Mouse (Mus musculus) CD4-positive, CD25-positive, alpha-beta regulatory T cell, adult 4 months (primary cell): ENCODE data around the gene Aes. TPM values are rescaled to one million over a fixed set of nuclear protein-coding genes. Genes with fewer than 3 reads are reported as not detected.

Experiments
- ATAC-seq: one replicate; pipeline ENCODE4 v1.8.0; 2017
- polyA plus RNA-seq, 2 experiments: library from polyadenylated mRNA; unstranded; fragments of 100-300 nt; shearing (Covaris generic); gene quantifications; one replicate each; pipeline ENCODE4 v1.2.1; 2017

The Aes gene
- polyA plus RNA-seq, 2 experiments from 2014 or later: 103 to 139 TPM

DNA sequence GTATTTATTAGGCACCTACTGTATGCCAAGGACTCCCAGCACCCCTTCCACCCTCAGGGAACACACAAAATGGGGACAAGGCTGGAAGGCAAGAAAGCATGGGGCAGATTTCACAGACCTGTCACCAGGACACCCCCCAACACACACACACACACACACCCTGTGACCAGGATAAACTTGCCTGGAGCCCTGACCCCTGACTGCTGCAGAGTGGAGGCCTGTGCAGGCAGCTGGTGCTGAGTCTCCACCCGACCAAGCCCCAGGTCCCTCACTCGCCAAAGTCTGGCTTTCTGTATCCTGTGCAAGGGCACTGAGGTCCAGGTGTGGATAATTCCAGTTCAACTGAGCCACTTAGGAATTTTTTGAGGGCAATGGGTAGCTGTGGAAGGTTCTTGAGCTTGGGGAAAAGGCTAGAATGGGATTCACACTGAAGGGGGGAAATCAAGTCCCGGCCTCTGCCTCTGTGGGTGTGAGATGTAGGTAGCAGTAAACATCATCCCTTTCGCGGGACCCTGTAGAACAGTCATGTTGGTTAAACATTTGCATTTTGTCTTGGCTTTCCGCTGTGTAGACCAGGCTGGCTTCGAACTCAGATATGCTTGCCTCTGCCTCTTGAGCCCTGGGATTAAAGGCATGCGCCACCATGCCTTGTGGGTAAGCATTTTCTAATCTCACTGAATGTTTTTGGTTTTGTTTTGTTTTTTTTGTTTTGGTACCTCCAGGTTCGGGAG lies 10.4 kb downstream of the Aes start:
- no peak for ATAC-seq

DNA sequence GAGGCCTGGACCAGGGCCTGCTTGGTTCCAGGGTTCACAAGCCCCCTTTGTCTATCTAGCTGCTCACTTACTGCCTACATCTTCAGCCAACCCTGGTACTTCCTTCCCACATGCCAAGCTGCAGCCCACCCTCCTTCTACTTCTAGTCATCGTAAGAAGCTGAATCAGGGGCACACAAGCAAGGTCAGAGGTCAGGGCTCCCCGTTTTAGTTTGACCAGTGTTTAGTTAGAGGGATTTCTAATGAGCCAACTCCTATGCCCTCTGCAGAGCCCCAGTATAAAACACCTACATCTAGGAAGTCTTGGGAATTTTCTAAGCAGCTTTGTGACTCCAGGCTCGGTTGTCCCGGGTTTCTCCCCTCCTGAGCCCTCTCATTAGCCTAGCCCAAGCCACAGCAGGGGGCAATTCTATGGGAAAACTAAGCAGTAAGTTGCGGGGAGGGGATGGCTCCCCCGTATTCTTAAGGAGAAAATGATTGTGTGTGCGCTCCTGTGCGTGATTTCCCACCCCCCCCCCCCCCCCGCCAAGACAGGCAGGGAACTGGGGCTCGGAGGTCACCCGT lies 11.0 kb downstream of the Aes start:
- no peak for ATAC-seq

DNA sequence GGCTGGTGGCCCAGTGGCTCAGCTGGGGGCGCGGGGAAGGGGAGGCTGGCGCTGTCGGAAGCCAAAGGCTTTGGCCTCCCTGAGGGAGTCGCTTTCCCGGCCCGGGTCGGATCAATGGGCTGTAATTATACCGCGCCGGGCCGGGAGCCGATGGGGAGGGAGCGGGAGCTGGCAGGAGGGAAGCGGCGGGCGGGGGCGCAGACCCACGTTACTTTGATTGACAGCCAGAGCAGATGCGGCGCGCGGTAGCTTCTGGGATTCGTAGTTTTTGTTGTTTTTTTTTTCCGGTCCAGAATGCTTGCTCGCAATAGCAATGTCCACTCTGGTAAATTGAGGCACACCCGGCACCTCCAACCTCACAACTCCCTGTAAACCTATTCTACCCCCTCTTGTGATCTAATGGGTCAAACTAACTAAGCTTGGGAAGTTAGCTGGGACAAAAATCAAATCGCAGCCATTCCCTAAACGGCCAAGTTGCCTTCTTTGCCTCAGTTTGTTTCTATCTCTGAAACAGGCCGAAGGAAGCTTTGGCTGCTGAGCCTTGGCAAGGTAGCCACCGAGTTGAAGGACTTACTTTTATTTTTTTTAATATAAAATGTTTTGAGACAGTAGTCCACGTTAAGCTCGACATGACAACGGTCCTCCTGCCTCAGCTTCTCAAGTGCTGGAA lies 11.7 kb downstream of the Aes start:
- peak; percentile 70 for ATAC-seq

DNA sequence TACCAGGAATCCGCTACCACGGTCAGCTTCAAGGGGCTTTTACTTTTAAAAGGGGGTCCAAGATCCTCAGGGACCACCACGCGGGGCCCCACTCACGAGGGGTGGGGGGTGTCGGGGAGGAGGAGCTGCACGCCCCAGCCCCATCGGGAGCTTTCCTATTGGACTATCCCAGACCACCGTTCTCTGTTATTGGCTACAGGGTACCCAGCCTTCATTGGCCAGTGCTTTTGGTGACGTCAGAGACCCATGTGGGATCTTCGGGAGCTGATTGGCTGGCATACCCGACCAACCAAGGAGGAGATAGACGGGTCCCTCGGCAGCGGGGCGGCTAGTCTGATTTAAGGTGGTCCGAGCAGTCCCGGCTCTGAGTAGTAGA lies 12.2 kb downstream of the Aes start:
- peak; percentile 86 for ATAC-seq

DNA sequence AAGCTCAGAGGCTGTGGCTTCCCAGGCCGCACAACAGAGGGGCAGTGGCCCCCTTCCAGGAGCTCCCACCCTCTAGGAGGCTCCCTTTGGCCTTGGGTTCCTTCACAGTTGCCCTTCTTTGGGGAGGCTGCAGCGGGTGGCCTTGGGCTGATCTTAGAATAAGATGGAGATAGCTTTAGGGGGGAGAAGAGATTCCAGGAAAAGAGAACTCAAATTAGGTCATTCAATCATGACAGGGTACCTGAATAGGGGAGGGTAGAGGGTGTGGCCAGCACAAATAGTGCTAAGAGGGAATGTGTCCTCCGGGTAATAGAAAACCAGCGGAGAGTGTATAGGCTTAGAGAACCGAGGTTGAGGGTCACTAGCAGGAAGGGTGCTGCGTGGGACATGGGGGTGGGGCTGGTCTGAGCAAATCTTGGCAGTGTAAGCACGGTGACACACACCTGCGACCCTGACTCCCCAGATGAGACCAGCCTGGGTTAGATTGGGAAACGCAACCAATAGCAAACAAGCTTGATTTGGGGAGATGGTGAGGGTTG lies 12.9 kb downstream of the Aes start:
- no peak for ATAC-seq

DNA sequence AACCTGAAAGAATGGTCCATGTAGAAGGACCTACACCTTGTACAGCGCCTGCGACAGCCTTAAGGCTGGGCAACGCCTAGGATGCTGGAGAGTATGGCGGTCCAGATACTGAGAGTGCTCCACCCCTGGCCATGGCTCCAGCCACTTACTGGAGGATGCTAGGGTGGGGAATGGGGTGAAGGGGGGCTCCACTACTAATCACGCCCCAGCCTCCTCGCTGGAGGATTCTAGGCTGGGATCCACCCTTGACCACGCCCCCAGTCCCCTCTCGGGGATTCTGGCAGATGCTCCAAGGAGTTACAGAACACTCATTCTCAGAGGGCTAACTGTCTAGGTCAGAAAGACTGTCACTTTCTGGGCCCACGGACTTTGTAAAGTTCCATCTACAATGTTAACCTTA lies 13.7 kb downstream of the Aes start:
- no peak for ATAC-seq

DNA sequence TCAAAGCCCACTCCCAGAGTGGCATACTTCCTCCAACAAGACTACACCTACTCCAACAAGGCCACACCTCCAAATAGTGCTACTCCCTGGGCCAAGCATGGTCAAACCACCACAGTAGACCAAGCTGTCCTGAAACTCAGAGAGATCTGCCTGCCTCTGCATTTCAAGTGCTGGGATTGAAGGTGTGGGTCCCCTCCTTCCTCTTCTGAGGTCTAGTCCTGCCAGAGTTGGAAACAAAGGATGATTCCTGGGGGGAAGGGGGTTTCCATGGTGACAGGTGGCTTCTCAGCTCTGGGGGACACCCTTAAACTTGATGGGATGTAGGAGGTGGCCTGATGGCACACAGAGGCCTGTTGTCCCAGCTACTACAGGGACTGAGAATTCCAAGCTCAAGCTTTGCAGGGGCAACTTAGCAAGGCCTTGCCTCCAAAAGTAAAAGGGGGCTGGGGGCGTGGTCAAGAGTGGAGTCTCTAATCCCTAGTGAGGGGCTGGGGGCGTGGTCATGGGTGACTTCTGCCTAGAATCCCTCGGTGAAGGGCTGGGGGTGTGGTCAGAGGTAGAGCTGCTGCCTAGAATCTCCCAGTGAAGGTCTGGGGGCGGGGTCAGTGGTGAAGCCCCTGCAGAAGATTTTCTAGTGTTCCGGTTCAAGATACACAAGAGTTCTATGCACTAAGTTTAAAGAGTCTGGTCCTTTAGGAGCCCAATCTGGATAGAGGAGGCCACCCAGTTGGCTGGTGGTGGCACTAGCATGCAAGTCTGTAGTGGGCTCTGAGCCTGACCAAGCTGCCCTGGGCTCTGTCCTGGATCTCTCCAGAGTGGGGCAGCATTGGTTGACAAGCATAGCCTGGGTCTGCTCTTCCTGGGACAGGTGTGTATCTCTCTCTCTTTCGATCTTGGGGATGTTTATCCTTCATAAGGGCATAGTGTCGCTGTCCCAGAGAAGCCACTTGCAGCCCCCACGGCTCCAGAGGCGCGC lies 15.1 kb downstream of the Aes start, which contains the start of gene Tle2:
Tle2 (plus strand) TSS at position 481 of the 976 bp plus-strand sequence.
- ATAC-seq: no peak

DNA sequence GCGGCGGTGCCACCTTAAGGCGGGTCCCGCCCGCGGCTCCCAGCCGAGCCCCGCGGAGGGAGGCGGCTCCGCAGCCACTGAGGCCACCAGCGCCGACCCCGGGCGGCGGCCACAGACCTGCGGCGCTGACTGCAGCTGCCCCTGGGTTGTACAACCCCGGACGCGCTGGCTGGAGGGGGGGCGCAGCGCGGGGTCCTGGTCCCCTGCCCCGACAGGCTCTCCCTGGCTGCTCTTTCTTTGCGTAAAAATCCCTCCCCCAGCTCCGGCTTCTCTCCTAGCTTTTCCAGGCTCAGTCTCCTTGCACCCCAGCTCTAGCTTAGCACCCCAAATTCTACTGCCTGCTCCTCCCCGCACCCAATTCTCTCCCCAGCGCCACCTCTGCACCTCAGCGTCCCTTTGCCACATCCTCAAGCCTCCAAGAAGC lies 15.9 kb downstream of the Aes start:
- ATAC-seq: no peak

DNA sequence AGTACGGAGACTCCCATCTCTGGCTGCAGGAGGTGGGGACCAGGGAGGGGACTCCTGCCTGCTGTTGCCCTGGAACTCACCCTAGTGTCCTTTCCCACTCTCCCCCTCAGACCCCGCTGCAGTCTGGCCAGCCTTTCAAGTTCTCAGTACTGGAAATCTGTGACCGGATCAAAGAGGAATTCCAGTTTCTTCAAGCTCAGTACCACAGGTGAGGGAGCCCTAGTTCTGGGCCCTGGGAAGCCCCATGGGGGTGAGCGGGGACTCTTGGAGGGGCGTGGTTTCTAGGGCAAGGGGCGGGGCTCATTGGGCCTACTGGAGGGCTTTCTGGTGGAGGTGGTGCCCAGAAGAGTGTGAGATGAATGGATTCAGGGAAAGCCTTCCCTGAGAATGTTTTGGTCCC lies 16.4 kb downstream of the Aes start:
- ATAC-seq: no peak

DNA sequence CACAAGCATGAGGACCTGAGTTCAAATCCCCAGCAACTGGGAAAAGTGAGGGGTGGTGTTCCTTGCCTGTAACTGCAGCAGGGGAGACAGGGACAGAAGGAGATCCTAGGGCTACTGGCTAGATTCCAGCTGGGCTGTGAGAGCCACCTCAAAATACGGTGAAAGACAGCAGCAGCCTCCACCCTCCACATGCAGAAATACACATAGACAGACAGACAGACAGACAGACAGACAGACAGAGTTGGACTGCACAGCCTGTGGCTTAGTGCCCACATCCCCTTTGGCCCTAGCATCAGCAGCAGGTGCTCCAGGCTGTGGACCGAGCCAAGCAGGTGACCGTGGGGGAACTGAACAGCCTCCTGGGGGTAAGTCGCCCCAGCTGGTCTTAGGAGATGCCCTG lies 20.7 kb downstream of the Aes start:
- no peak for ATAC-seq

DNA sequence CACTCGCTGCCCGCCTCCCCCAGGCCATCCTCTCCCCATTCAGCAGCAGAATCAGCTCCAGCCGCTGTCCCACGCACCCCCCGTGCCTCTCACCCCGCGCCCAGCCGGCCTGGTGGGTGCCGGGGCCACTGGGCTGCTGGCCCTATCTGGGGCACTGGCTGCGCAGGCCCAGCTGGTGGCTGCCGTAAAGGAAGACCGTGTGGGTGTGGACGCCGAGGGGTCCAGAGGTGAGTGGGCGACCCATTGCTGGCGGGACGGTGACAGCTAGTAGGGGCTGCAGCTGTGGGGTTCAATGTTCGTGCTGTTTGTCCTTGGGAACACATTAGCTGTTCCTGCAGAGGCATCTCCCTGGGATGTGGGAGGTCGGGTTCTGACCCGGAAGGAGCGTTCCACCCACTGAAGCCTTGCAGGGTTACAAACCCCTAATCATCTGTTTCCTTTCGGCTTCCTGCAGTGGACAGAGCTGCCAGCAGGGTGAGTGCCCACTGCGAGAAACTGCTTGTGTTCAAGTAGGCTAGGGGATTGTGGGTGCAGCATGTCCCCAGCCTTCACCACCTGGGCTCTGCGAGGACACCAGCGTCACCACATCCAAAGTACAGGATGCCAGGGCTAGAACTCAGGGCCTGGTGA lies 21.3 kb downstream of the Aes start:
- ATAC-seq: peak; percentile 43

DNA sequence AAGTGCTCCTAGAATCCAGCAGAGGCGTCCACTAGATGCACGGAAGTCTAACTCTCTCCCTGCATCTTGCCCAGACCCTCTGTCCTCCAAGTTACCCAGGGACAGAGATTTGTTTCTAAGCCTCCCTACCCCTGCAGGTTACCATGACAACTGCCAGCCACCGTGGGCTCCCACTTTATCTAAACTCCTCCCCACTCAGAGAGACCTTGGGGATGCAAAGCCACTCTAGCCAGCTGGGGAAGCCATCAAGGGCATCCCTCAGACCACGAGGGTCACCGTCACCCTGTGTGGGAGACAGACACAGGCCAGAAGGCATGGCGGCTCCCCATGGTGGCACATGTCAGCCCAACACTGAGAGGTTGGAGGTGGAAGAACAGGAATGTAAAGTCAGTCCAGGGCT lies 24.1 kb downstream of the Aes start:
- no peak for ATAC-seq

DNA sequence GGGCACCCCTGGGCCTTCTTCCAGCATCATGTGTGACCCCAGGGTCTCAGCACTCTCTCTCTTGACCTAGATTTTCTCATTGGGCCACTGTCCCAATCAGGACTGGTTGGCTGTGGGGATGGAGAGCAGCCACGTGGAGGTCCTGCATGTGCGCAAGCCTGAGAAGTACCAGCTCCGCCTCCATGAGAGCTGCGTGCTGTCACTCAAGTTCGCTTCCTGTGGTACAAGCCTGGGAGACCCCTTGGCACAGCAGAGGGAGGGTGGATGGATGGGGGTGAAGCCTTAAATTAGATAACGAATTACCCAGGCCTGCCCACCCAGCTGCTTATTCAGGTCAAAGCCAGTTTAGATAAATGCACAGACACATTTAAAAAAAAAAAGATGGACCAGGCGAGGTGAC lies 29.5 kb downstream of the Aes start:
- no peak for ATAC-seq

DNA sequence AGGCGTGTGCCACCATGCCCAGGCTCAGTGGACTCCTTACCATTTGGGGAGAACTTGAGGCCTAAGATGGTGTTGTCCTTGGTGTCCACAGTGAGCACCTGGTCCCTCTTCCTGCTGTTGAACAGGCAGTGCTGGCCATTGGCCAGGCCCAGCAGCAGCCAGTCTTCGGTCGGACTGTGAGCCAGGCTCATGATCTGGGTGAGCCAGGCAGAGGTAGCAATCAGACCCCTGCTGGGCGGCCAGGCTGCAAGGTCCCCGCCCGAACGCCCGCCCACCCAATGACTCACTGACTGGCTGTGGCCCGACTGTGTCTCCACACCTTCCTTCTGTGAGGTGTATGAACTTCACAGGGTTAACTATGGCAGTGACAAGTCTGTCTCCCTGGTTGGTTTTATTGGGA lies 32.6 kb downstream of the Aes start:
- no peak for ATAC-seq

DNA sequence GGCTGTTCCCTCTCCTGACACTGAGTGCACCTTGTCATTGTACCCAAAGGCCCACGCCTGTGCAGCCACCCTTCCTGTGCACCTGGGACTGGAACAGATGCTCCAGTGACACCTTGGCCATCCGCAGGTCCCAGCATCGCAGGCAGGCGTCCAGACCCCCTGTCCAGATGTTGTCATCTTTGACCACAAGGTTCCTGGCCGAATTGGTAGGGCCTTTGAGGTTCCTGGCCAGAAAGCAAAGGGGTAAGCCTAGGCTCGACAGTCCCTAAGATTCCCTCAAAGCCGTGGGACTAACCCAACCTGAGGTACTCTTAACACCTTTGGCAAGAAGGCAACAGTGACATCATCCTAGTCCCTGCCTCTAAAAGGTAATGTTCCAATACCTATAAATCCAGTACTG lies 33.3 kb downstream of the Aes start:
- no peak for ATAC-seq

DNA sequence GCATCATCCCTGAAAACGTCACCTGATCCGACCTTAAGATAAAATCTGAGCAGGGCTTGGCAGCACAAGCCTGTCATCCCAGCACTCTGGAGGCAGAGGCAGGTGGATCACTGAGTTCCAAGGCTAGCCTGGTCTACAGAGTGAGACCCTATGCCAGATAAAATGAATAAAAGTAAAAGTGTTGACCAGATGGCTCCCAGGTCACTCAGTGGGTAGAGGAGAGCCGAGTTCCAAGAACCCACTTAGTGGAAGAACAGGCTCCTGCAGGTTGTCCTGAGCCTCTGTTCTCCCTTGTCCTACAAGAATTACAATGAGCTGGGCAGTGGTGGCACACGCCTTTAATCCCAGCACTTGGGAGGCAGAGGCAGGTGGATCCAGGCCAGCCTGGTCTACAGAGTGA lies 33.9 kb downstream of the Aes start:
- ATAC-seq: no peak

DNA sequence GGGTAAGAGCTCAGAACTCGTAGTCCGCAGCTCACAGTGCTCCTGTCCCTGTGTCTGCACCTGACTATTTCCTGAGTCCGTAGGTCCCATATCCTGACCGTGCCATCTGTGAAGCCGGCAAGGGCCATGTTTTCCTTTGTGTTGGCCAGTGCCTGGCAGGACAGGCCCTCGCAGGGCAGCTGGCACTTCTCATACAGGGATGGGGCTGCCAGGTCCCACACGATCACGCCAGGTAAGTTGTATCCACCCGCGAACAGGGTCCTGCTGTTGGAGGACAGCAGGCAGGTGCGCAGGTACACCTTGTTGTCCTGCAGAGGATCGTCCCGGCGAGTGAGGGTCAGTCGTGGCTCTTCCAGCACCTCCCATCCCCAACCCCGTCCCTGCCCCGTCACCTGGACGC lies 34.6 kb downstream of the Aes start:
- ATAC-seq: no peak

DNA sequence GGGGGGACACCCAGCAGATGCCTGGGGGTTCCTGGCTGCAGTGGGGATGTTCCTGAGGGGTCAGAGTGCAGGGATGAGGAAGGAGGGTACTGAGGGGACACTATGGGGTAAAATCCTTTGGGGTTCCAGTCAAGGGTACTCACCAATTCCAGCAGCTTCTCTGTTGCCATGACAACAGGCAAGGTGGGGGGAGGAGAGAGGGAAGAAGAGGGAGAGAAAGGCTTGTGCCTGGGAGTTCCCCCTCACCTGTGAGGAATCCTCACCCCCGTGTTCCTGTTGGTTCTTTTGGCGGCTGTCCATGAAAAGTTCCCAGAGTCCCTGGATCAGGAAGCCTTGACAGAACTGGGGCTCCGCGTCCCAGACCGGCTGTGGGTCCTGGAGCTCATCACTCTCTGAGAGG lies 36.3 kb downstream of the Aes start:
- no peak for ATAC-seq

DNA sequence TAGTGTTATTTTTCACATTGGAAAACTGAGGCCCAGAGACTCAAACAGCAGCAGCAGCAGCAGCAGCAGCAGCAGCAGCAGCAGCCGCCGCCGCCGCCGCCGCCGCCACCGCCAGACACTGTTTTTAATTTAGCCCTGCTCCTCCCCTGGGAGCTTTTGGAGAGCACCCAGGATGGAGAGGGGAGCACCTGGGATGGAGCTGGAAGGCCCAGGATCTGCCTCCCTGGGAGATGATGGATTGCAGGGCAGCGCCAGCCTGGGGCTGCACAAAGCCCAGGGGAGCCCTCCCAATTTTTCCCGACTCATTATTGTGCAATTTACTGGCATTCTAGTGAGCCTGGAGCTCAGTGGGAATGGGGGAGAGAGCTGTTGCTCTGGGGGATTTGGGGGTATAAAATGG lies 37.3 kb downstream of the Aes start:
- no peak for ATAC-seq

DNA sequence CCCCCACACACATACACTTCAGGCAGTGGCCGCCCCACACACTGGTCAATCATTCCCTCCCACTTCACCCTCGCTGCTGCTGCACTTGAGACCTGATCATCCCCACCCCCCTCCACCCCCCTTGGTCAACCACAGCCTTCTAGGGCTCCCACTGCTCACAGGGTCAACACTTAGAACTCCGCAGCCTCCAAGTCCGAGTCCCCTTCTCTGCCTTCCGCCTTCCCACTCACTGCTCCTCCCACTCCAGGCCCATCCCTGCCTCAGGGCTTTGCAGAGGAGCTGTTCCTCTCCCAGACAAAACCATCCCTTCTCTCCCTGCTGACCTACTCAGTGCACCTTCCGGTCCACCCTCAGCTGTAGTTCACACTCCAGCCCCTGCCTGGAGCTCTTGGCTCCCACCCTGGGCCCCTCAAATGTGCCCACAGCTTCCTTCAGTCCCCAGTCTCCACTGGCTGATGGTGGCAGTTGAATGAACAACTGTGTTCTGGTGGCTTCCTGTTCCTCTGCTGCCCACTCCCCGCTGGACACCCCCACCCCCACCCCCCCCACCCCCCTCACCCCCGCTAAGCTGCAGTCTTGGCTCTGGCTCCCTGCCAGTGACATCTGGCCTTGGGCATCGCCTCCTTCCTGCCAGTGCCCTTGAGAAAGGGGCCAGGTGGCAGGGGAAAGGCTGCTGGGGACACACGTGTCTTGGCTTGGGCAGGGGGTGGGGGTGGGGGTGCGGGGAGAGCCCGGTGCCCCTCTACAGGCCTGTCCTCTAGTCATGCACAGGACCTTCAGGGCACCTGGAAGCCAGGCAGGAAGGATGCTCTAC lies 38.1 kb downstream of the Aes start:
- no peak for ATAC-seq

DNA sequence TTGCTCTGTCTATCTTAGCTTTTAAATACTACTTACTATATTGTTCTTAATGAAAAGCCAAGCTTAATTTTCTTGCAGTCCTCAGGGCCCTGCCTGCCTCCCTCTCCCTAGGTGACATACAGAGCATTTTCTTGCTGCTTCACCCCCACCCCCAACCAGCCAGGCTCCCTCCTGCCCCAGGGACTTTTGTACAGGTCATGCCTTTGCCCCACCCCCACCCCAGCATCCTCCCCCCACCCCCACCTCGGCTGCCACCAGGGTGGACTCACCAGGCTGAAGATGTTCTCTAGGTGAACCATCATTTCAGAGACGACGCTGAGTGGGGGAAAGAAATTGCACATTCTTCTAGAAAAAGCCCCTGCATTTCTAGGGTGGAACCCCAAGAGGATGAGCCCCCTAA lies 39.1 kb downstream of the Aes start:
- ATAC-seq: no peak
